Mouse (Mus musculus) ES-E14 (cell line): ENCODE data around the gene Dusp5. TPM values are rescaled to one million over a fixed set of nuclear protein-coding genes. Genes with fewer than 3 reads are reported as not detected.

Experiments used
- DNase-seq: peaks from one replicate; pipeline ENCODE4 v3.0.0-alpha.2; 2013; ENCODE audit warnings: low read depth, low spot score
- H3K27ac ChIP-seq: 2 replicates; pipeline ENCODE4 v1.5.1; 2012; ENCODE audit warnings: low read depth, mild to moderate bottlenecking, low read length, moderate library complexity, mixed read lengths; ENCODE audit not compliant: poor library complexity, insufficient read depth, severe bottlenecking
- H3K36me3 ChIP-seq: 2 replicates; pipeline ENCODE4 v1.6.1; 2012; ENCODE audit warnings: mild to moderate bottlenecking, low read length, moderate library complexity, mixed read lengths; ENCODE audit not compliant: control insufficient read depth, poor library complexity, insufficient read depth, severe bottlenecking
- H3K4me1 ChIP-seq, 2 experiments: fragments of 150-350 bp in 1 of 2; sonication (generic) in 1 of 2; 2 replicates each; pipeline ENCODE4 v1.6.1; 2012; ENCODE audit warnings: low read length in 2 of 2, mild to moderate bottlenecking in 1 of 2, mixed read lengths in 1 of 2; ENCODE audit not compliant: control insufficient read depth in 2 of 2, insufficient read depth in 2 of 2, poor library complexity in 1 of 2
- H3K4me3 ChIP-seq, 2 experiments: fragments of 150-350 bp in 1 of 2; sonication (generic) in 1 of 2; 2 replicates each; pipeline ENCODE4 v1.5.1; 2012; ENCODE audit warnings: low read length in 2 of 2, low read depth in 1 of 2, mild to moderate bottlenecking in 1 of 2, mixed read lengths in 1 of 2; ENCODE audit not compliant: insufficient read depth in 1 of 2, poor library complexity in 1 of 2, severe bottlenecking in 1 of 2
- H3K9ac ChIP-seq: 2 replicates; pipeline ENCODE4 v1.6.1; 2012; ENCODE audit warnings: low read depth, mild to moderate bottlenecking, low read length, mixed read lengths; ENCODE audit not compliant: poor library complexity, insufficient read depth, severe bottlenecking
- H3K9me3 ChIP-seq: fragments of 150-350 bp; sonication (generic); 2 replicates; pipeline ENCODE4 v1.6.1; 2012; ENCODE audit warnings: low read depth, mild to moderate bottlenecking, low read length; ENCODE audit not compliant: control insufficient read depth, insufficient read depth
- CHD2 ChIP-seq: IDR thresholded peaks from 2 replicates; pipeline ENCODE4 v1.6.1; 2014; ENCODE audit warnings: mild to moderate bottlenecking, low read depth, low read length, inconsistent platforms
- HCFC1 ChIP-seq: IDR thresholded peaks from 2 replicates; pipeline ENCODE4 v1.6.1; 2012; ENCODE audit warnings: low read length, inconsistent platforms, borderline replicate concordance; ENCODE audit not compliant: insufficient read depth
- MAFK ChIP-seq: IDR thresholded peaks from 2 replicates; pipeline ENCODE4 v1.6.1; 2014; ENCODE audit warnings: mild to moderate bottlenecking, low read depth, low read length, inconsistent platforms; ENCODE audit not compliant: insufficient read depth
- ZC3H11A ChIP-seq: IDR thresholded peaks from 2 replicates; pipeline ENCODE4 v1.6.1; 2012; ENCODE audit warnings: low read depth, mild to moderate bottlenecking, inconsistent platforms, low read length, borderline replicate concordance
- ZNF384 ChIP-seq: IDR thresholded peaks from 2 replicates; pipeline ENCODE4 v1.6.1; 2012; ENCODE audit warnings: low read depth, low read length, inconsistent platforms
- in situ Hi-C, 2 experiments: fragments of 600-800 bp; cut with MboI; formaldehyde crosslinking; loops; one replicate each; pipeline ENCODE4 v1.15.1; 2025; ENCODE audit warnings: low sequenced_read_pairs in 2 of 2, inconsistent platforms in 1 of 2; ENCODE audit not compliant: unreplicated experiment in 2 of 2
- total RNA-seq: library from RNA; depleted of rRNA; stranded (reverse); fragments of 300-350 nt; gene quantifications from 2 replicates; pipeline ENCODE4 v1.2.3, GENCODE M21; 2012

The Dusp5 gene
- total RNA-seq, 1 experiment = 24.1 TPM

- Histone ChIP-seq H3K4me3 (no peak overlapping the region), H3K9ac (no peak overlapping the region), H3K36me3 (no peaks in the 10 kb centered on the region), H3K4me1 (peaks cover 11 to 41% of the 10 kb centered on the region in 2 experiments), H3K9me3 (no peaks in the 10 kb centered on the region), H3K27ac (no peak overlapping the region; the same call in 1 of the 2 replicates)
- in situ Hi-C loops = no loop called here
- DNase-seq = no peak
- TF ChIP-seq HCFC1 (no peak), ZC3H11A (no peak), ZNF384 (no peak), MAFK (no peak), CHD2 (no peak)
These were observed 26.2 kb downstream of the Dusp5 start for GRCm38 (mm10) chr19:53554981-53555616.

- H3K27ac ChIP-seq = peak overlapping the region; percentile 74
- in situ Hi-C loops = no loop called here
- DNase-seq = no peak
These were observed 27.9 kb downstream of the Dusp5 start for GRCm38 (mm10) chr19:53556841-53557240.

GRCm38 (mm10) chr19:53557267-53557936 is 28.5 kb downstream of the Dusp5 start:
- Histone ChIP-seq H3K27ac (peak overlapping the region; percentile 74; the same call in 1 of the 2 replicates), H3K4me3 (peak overlapping the region; percentile 41 to 52), H3K4me1 (peaks cover 8 to 35% of the 10 kb centered on the region in 2 experiments), H3K36me3 (no peaks in the 10 kb centered on the region), H3K9me3 (no peaks in the 10 kb centered on the region), H3K9ac (peak overlapping the region; percentile 54)
- in situ Hi-C loops = no loop called here
- TF ChIP-seq ZC3H11A (no peak), MAFK (no peak), ZNF384 (no peak), CHD2 (no peak), HCFC1 (no peak)
- no peak for DNase-seq

More at GRCm38 (mm10) chr19:53556841-53557240, 27.9 kb downstream of the Dusp5 start:
- peaks cover 8 to 39% of the 10 kb centered on the region in 2 experiments for H3K4me1 ChIP-seq
- H3K36me3 ChIP-seq = no peaks in the 10 kb centered on the region
- H3K4me3 ChIP-seq = peak overlapping the region; percentile 23 to 52; a peak in 3 of 4 replicates
- no peak for TF ChIP-seq CHD2
- H3K9ac ChIP-seq = no peak overlapping the region
- no peaks in the 10 kb centered on the region for H3K9me3 ChIP-seq

- TF ChIP-seq ZC3H11A (no peak), MAFK (no peak), ZNF384 (no peak), CHD2 (no peak), HCFC1 (no peak)
These were observed 31.5 kb downstream of the Dusp5 start for GRCm38 (mm10) chr19:53560436-53560835.

More at GRCm38 (mm10) chr19:53560436-53560835, 31.5 kb downstream of the Dusp5 start:
- Histone ChIP-seq H3K9ac (no peak overlapping the region), H3K9me3 (no peaks in the 10 kb centered on the region), H3K4me3 (no peak overlapping the region), H3K27ac (no peak overlapping the region), H3K4me1 (peaks cover 3 to 16% of the 10 kb centered on the region in 2 experiments; a peak in 3 of 4 replicates), H3K36me3 (no peaks in the 10 kb centered on the region)
- in situ Hi-C loops = loop anchor here in 1 of 2 experiments (10.0 kb wide), 1 partner anchor 136 kb away; no protein-coding TSS in a partner anchor
- no peak for DNase-seq
